Mouse (Mus musculus) Muller cell, postnatal 12 days (primary cell): Measurements from ENCODE around the gene Scube2.

Source experiments
- DNase-seq: peaks from one replicate; pipeline ENCODE4 v3.0.0-alpha.2; 2015; ENCODE audit errors: inconsistent ontology term

The Scube2 gene

GRCm38 (mm10) chr7:109852017-109852416, 13.5 kb downstream of the Scube2 start:
- DNase-seq, result no peak

- no peak for DNase-seq
Measured at GRCm38 (mm10) chr7:109850531-109850930, 14.9 kb downstream of the Scube2 start.

- DNase-seq, result peak; percentile 62
Measured at GRCm38 (mm10) chr7:109849750-109850434, 15.6 kb downstream of the Scube2 start.

GRCm38 (mm10) chr7:109848867-109849733, 16.4 kb downstream of the Scube2 start:
- no peak for DNase-seq

GRCm38 (mm10) chr7:109844100-109844499, 21.4 kb downstream of the Scube2 start:
- DNase-seq, result no peak

GRCm38 (mm10) chr7:109841618-109842418, 23.7 kb downstream of the Scube2 start:
- DNase-seq, result peak; percentile 58

- DNase-seq, result no peak
Measured at GRCm38 (mm10) chr7:109841031-109841430, 24.4 kb downstream of the Scube2 start.

GRCm38 (mm10) chr7:109838613-109839012, 26.9 kb downstream of the Scube2 start:
- DNase-seq, result no peak

GRCm38 (mm10) chr7:109837651-109838050, 27.8 kb downstream of the Scube2 start:
- peak; percentile 66 for DNase-seq

GRCm38 (mm10) chr7:109834894-109835293, 30.6 kb downstream of the Scube2 start:
- no peak for DNase-seq

GRCm38 (mm10) chr7:109831376-109831775, 34.1 kb downstream of the Scube2 start:
- DNase-seq, result no peak

- no peak for DNase-seq
Measured at GRCm38 (mm10) chr7:109826911-109827310, 38.6 kb downstream of the Scube2 start.

GRCm38 (mm10) chr7:109825293-109825692, 40.2 kb downstream of the Scube2 start:
- DNase-seq, result no peak

- no peak for DNase-seq
Measured at GRCm38 (mm10) chr7:109818600-109818999, 46.9 kb downstream of the Scube2 start.

GRCm38 (mm10) chr7:109817954-109818353, 47.5 kb downstream of the Scube2 start:
- no peak for DNase-seq

GRCm38 (mm10) chr7:109813330-109814140, 51.9 kb downstream of the Scube2 start:
- DNase-seq, result no peak

- DNase-seq, result peak; percentile 16
Measured at GRCm38 (mm10) chr7:109807616-109808485, 57.6 kb downstream of the Scube2 start.

GRCm38 (mm10) chr7:109804843-109805242, 60.6 kb downstream of the Scube2 start:
- no peak for DNase-seq

- no peak for DNase-seq
Measured at GRCm38 (mm10) chr7:109804355-109804754, 61.1 kb downstream of the Scube2 start.

- DNase-seq, result no peak
Measured at GRCm38 (mm10) chr7:109803516-109803915, 62.0 kb downstream of the Scube2 start.
